Mouse (Mus musculus) ES-Bruce4 (cell line): ENCODE measurements around the gene Ttll5. TPM values are rescaled to one million over a fixed set of nuclear protein-coding genes. Genes with fewer than 3 reads are reported as not detected.

Experiments used
- H3K27ac ChIP-seq: 2 replicates; pipeline ENCODE4 v1.5.1; 2012; ENCODE audit warnings: low read length, inconsistent platforms; ENCODE audit not compliant: insufficient read depth
- H3K27me3 ChIP-seq: 2 replicates; pipeline ENCODE4 v1.6.1; 2012; ENCODE audit warnings: mild to moderate bottlenecking, low read length, inconsistent platforms; ENCODE audit not compliant: control insufficient read depth, poor library complexity, insufficient read depth, severe bottlenecking
- H3K36me3 ChIP-seq: 2 replicates; pipeline ENCODE4 v1.6.1; 2012; ENCODE audit warnings: inconsistent platforms, mild to moderate bottlenecking, low read length, moderate library complexity; ENCODE audit not compliant: control insufficient read depth, poor library complexity, insufficient read depth, severe bottlenecking
- H3K4me1 ChIP-seq: one replicate; pipeline ENCODE4 v1.8.1; 2011; ENCODE audit warnings: low read length; ENCODE audit not compliant: control insufficient read depth, insufficient read depth
- H3K4me3 ChIP-seq: 2 replicates; pipeline ENCODE4 v1.5.1; 2011; ENCODE audit warnings: low read depth, mild to moderate bottlenecking, low read length
- H3K9ac ChIP-seq: 2 replicates; pipeline ENCODE4 v1.6.1; 2012; ENCODE audit warnings: low read depth, mild to moderate bottlenecking, inconsistent platforms; ENCODE audit not compliant: poor library complexity, severe bottlenecking
- H3K9me3 ChIP-seq: replicated peaks from 2 replicates; pipeline ENCODE4 v1.6.1; 2012; ENCODE audit warnings: mild to moderate bottlenecking, low read length, inconsistent platforms; ENCODE audit not compliant: control insufficient read depth, poor library complexity, insufficient read depth, severe bottlenecking
- CTCF ChIP-seq: IDR thresholded peaks from one replicate; pipeline ENCODE4 v1.8.1; 2011; ENCODE audit warnings: low read depth, low read length
- EP300 ChIP-seq: IDR thresholded peaks from 2 replicates; pipeline ENCODE4 v1.6.1; 2011; ENCODE audit warnings: low read depth, low read length; ENCODE audit not compliant: insufficient read depth
- POLR2A ChIP-seq: IDR thresholded peaks from one replicate; pipeline ENCODE4 v1.8.1; 2011; ENCODE audit warnings: low read length; ENCODE audit not compliant: insufficient read depth
- polyA plus RNA-seq: library from polyadenylated mRNA; stranded (reverse); fragments of >200 nt; gene quantifications from 2 replicates; pipeline ENCODE4 v1.2.4, GENCODE M21; 2011; ENCODE audit warnings: low read depth; ENCODE audit not compliant: missing spikeins, insufficient read depth, insufficient read length

Ttll5 gene
- polyA plus RNA-seq, 1 experiment, result 19.4 TPM

DNA sequence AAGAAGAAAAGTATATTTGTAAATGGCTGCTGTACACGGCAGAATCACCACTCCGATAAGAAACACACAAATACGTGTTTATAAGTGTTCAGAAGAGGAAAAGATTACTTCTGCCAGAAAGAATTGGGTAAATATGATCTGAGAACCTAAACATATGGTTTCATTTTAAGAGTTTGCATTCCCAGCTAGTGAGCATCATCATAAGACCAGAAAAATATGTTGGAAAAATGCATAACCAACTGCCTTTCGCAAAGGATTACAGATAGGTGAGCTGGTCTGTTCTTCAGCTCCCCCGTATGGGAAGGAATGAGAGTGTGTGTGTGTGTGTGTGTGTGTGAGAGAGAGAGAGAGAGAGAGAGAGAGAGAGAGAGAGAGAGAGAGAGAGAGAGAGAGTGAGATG lies 186.2 kb downstream of the Ttll5 start:
- Histone ChIP-seq H3K27me3 (no peaks in the 10 kb centered on the region), H3K9me3 (no peaks in the 10 kb centered on the region), H3K36me3 (no peaks in the 10 kb centered on the region), H3K27ac (no peak overlapping the region), H3K4me1 (no peaks in the 10 kb centered on the region), H3K4me3 (no peak overlapping the region), H3K9ac (no peak overlapping the region)
- TF ChIP-seq CTCF, result no peak
- TF ChIP-seq POLR2A, result no peak

DNA sequence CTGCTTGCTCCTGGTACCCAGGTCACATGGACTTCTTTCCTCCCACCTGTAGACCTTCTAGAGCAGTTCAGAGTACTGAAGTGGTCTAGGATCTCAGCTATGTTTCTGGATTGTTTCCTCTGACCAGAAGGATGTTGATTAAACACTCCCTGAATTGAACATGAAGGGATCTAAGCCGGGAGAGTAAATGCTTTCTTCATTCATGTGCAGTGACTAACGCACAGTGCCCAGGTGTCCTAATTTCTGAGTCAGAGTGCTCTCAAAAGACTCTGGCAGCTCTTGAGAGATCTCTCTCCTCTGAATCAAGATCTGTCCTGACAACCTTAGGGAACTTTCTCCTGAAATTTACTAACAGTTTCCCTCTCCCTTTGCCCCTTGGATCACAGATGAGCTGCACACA lies 187.7 kb downstream of the Ttll5 start:
- Histone ChIP-seq H3K4me3 (no peak overlapping the region), H3K9me3 (no peaks in the 10 kb centered on the region), H3K27me3 (no peaks in the 10 kb centered on the region), H3K9ac (no peak overlapping the region), H3K4me1 (no peaks in the 10 kb centered on the region), H3K36me3 (no peaks in the 10 kb centered on the region), H3K27ac (no peak overlapping the region)
- TF ChIP-seq CTCF (no peak), POLR2A (no peak), EP300 (no peak)

- Histone ChIP-seq H3K27me3 (no peaks in the 10 kb centered on the region), H3K9me3 (no peaks in the 10 kb centered on the region), H3K36me3 (no peaks in the 10 kb centered on the region), H3K9ac (no peak overlapping the region), H3K4me1 (no peaks in the 10 kb centered on the region), H3K4me3 (no peak overlapping the region), H3K27ac (no peak overlapping the region)
- TF ChIP-seq CTCF (no peak), POLR2A (no peak), EP300 (no peak)
Measured at GRCm38 (mm10) chr12:86014174-86014573, 189.7 kb downstream of the Ttll5 start.

DNA sequence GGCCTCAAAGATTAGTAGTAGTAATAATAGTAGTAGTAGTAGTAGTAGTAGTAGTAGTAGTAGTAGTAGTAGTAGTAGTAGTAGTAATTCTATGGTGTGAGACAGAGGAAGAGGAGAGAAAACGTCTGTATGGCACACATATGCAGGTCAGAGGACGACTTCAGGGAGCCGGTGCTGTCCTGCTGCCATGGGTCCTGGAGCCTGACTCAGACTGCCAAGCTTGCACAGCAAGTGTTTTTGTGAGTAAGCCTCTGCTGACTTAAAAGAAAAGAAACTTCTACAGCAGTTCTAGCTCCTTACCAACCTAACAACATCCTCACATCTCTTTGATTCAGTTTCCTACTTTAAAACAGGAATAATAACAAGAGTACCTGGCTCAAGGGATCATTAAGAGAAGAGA lies 190.2 kb downstream of the Ttll5 start:
- Histone ChIP-seq H3K9ac (no peak overlapping the region), H3K4me3 (no peak overlapping the region), H3K27ac (no peak overlapping the region), H3K9me3 (no peaks in the 10 kb centered on the region), H3K36me3 (no peaks in the 10 kb centered on the region), H3K27me3 (no peaks in the 10 kb centered on the region), H3K4me1 (no peaks in the 10 kb centered on the region)
- TF ChIP-seq POLR2A (no peak), CTCF (no peak), EP300 (no peak)

DNA sequence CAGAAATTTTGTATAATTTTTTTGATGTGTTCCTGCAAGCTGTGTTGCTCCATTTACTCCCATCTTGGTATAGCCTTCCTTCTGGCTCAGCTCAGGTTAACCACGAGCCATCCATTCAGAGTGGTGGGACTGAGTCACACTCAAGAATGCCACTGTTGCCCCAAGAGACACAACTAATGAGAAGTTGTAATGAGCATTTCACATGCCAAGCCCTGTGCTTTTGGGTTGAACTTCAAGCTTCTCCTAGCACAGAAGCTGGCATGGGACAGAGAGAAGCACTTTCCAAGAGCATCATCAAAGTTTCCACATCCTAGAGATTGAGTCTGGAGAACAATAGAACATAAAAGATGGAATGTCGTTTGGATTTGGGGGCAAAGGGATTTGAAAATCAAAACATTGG lies 190.7 kb downstream of the Ttll5 start:
- H3K27me3 ChIP-seq, result no peaks in the 10 kb centered on the region
- H3K4me3 ChIP-seq, result no peak overlapping the region
- no peak overlapping the region for H3K9ac ChIP-seq
- no peak overlapping the region for H3K27ac ChIP-seq
- H3K4me1 ChIP-seq, result no peaks in the 10 kb centered on the region
- TF ChIP-seq CTCF (no peak), EP300 (no peak), POLR2A (no peak)
- H3K9me3 ChIP-seq, result no peaks in the 10 kb centered on the region
- no peaks in the 10 kb centered on the region for H3K36me3 ChIP-seq

- H3K9ac ChIP-seq, result no peak overlapping the region
- H3K27ac ChIP-seq, result no peak overlapping the region
- H3K9me3 ChIP-seq, result no peaks in the 10 kb centered on the region
- no peaks in the 10 kb centered on the region for H3K4me1 ChIP-seq
- H3K4me3 ChIP-seq, result no peak overlapping the region
- no peak for TF ChIP-seq POLR2A
- no peak for TF ChIP-seq EP300
- no peak for TF ChIP-seq CTCF
- H3K27me3 ChIP-seq, result no peaks in the 10 kb centered on the region
- H3K36me3 ChIP-seq, result no peaks in the 10 kb centered on the region
Measured at GRCm38 (mm10) chr12:86017360-86017759, 192.9 kb downstream of the Ttll5 start.
